Mouse (Mus musculus): ENCODE data around the gene S1pr2. TPM values are rescaled to one million over a fixed set of nuclear protein-coding genes. Genes with fewer than 3 reads are reported as not detected.

S1pr2 gene
- polyA plus RNA-seq (2015; fragmentation: Nextera tagmentation; extraction: Ambion mirVana): 16.9 and 26.6 TPM in 2 replicates

DNA sequence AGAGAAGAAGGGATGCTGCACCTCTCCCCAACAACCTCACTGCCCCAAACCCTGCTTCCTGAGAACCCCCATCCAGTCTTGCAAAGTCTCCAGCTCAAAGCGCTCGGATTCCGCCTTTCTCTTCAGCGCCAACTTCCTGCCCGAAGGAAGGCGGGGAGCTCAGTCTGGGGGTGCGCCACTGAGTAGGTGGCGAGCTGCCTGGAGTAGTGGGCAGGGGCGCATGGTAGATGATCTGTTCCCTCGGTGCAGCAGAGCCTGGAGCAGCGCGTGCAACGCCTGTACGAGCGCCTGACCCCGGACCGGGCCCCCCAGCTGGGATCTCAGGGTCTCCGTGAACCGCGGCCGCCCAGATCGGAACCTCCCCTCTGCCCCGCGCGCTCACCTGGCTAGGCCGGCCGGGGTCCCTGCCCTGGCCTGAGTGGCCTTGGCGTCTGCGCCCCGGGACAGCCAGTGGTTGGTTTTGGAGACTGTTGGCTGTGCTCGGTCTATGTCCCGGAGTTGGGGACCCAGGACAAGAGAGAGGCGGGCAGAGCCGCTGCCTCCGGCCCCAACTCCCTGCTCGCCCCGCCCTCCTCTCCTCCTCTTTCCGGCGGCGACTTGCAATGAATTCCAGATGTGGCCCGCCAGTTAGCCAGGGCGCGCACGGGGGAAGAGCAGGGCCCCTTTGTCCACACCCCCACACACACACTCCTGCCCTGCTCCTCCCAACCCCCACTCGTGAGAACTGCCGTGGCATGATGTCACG is at the start of gene S1pr2:
S1pr2 (minus strand) TSS at position 566 of the 745 bp plus-strand sequence.
- H3K9ac ChIP-seq: peak within 1 kb of the TSS; percentile 83
- H3K4me2 ChIP-seq: peak within 1 kb of the TSS; percentile 92
- WGBS: under 1% methylated on average over 47 of the region's 47 CpGs
- H3K27me3 ChIP-seq: no peaks in the 10 kb centered on the region
- H3K9me3 ChIP-seq (replicated peaks): no peaks in the 10 kb centered on the region
- peaks cover 60% of the 10 kb centered on the region for H3K4me1 ChIP-seq (replicated peaks)
- H3K4me3 ChIP-seq: peak within 1 kb of the TSS; percentile 71
- peak within 1 kb of the TSS; percentile 93 for H3K27ac ChIP-seq
- ATAC-seq (replicated peaks; ENCODE audit: insufficient number of reproducible peaks, insufficient read depth, low FRiP score, low read depth): peak; percentile 68
- no peaks in the 10 kb centered on the region for H3K36me3 ChIP-seq

GRCm38 (mm10) chr9:21025258-21025810 is 48.8 kb upstream of the S1pr2 start:
- H3K9me3 ChIP-seq (replicated peaks): no peaks in the 10 kb centered on the region
- no peaks in the 10 kb centered on the region for H3K36me3 ChIP-seq
- 0 out of 2 replicates have a peak overlapping the region, but pooled peaks have one; percentile 33 for H3K27ac ChIP-seq
- no peak overlapping the region for H3K9ac ChIP-seq
- 66% methylated on average over 19 of the region's 19 CpGs for WGBS
- peaks cover 11% of the 10 kb centered on the region for H3K27me3 ChIP-seq
- no peak overlapping the region; the same call in 1 of the 2 replicates for H3K4me3 ChIP-seq
- H3K4me1 ChIP-seq (replicated peaks): peaks cover 15% of the 10 kb centered on the region
- H3K4me2 ChIP-seq: no peak overlapping the region
- ATAC-seq (replicated peaks; ENCODE audit: insufficient number of reproducible peaks, insufficient read depth, low FRiP score, low read depth): no peak

- no peaks in the 10 kb centered on the region for H3K36me3 ChIP-seq
- peaks cover 21% of the 10 kb centered on the region for H3K27me3 ChIP-seq
- no peak overlapping the region for H3K9ac ChIP-seq
- no peak for ATAC-seq (replicated peaks; ENCODE audit: insufficient number of reproducible peaks, insufficient read depth, low FRiP score, low read depth)
- H3K4me3 ChIP-seq: no peak overlapping the region
- 74% methylated on average over 1 of the region's 1 CpGs for WGBS
- no peak overlapping the region for H3K27ac ChIP-seq
- H3K4me2 ChIP-seq: no peak overlapping the region
- no peaks in the 10 kb centered on the region for H3K9me3 ChIP-seq (replicated peaks)
- H3K4me1 ChIP-seq (replicated peaks): 0 out of 2 replicates have a peak, but pooled peaks cover 4% of the 10 kb centered on the region
Observed at GRCm38 (mm10) chr9:21022726-21023125, 46.1 kb upstream of the S1pr2 start.

DNA sequence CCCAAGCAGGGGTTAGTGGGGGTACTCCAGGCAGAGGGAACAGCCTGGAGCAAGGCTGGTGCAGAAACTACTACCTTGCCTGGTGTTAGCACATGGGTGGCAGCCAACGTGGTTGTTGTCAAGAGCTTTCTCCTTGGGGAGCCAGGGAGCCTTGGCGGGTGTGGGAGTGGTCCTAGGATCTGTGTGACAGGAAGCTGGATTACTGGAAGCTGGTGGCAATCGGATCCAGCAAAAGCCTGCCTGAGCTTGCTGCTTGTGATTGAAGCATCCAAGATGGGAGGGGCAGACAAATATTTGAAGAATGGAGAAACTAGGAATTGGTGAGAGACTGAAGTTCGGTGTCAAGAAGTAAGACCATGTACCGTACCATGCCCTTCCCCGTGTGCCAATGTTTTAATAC is 45.7 kb upstream of the S1pr2 start:
- Histone ChIP-seq H3K36me3 (no peaks in the 10 kb centered on the region), H3K9ac (no peak overlapping the region), H3K27ac (peak overlapping the region; percentile 5; the same call in 1 of the 2 replicates), H3K4me3 (no peak overlapping the region), H3K9me3 (replicated peaks) (no peaks in the 10 kb centered on the region), H3K4me2 (no peak overlapping the region), H3K4me1 (replicated peaks) (0 out of 2 replicates have a peak, but pooled peaks cover 6% of the 10 kb centered on the region), H3K27me3 (peaks cover 25% of the 10 kb centered on the region)
- no peak for ATAC-seq (replicated peaks; ENCODE audit: insufficient number of reproducible peaks, insufficient read depth, low FRiP score, low read depth)
- WGBS: 51% methylated on average over 6 of the region's 6 CpGs

- Histone ChIP-seq H3K9me3 (replicated peaks) (no peaks in the 10 kb centered on the region), H3K4me1 (replicated peaks) (0 out of 2 replicates have a peak, but pooled peaks cover 14% of the 10 kb centered on the region), H3K36me3 (no peaks in the 10 kb centered on the region), H3K27ac (no peak overlapping the region), H3K9ac (no peak overlapping the region), H3K4me2 (no peak overlapping the region), H3K4me3 (no peak overlapping the region), H3K27me3 (peaks cover 32% of the 10 kb centered on the region)
- WGBS: 72% methylated on average over 3 of the region's 3 CpGs
- ATAC-seq (replicated peaks; ENCODE audit: insufficient number of reproducible peaks, insufficient read depth, low FRiP score, low read depth): no peak
Observed at GRCm38 (mm10) chr9:21021363-21021762, 44.8 kb upstream of the S1pr2 start.

DNA sequence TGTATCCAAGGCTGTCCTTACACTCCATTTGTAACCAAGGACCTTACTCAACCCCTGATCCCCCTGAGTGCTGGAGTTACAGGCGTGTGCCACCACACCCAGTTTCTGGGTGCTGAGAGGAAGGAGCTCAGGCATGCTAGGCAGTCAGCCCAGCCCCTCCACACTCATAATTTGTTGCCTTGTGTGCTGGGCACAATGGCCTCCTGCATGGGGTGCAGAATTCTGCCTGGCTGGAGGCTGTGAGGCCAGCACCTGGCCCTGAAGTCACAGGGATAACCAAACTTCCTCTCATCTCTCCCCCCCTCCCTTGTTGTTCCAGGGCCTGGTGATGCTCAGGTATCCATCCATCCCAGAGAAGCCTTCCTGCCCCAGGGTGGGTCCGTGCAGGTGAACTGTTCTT is 42.0 kb upstream of the S1pr2 start:
- H3K4me3 ChIP-seq: no peak overlapping the region
- peaks cover 39% of the 10 kb centered on the region for H3K27me3 ChIP-seq
- H3K27ac ChIP-seq: no peak overlapping the region
- no peaks in the 10 kb centered on the region for H3K9me3 ChIP-seq (replicated peaks)
- 72% methylated on average over 2 of the region's 2 CpGs for WGBS
- 0 out of 2 replicates have a peak overlapping the region, but pooled peaks have one; percentile 2 for H3K4me2 ChIP-seq
- ATAC-seq (replicated peaks; ENCODE audit: insufficient number of reproducible peaks, insufficient read depth, low FRiP score, low read depth): no peak
- no peaks in the 10 kb centered on the region for H3K36me3 ChIP-seq
- H3K9ac ChIP-seq: no peak overlapping the region
- peaks cover 29% of the 10 kb centered on the region for H3K4me1 ChIP-seq (replicated peaks)

- Histone ChIP-seq H3K4me1 (replicated peaks) (peaks cover 31% of the 10 kb centered on the region), H3K9me3 (replicated peaks) (no peaks in the 10 kb centered on the region), H3K36me3 (no peaks in the 10 kb centered on the region), H3K4me2 (peak overlapping the region; percentile 81), H3K4me3 (peak overlapping the region; percentile 53), H3K27me3 (peaks cover 39% of the 10 kb centered on the region), H3K27ac (no peak overlapping the region), H3K9ac (no peak overlapping the region)
- 24% methylated on average over 4 of the region's 4 CpGs for WGBS
- no peak for ATAC-seq (replicated peaks; ENCODE audit: insufficient number of reproducible peaks, insufficient read depth, low FRiP score, low read depth)
Observed at GRCm38 (mm10) chr9:21017177-21017575, 40.6 kb upstream of the S1pr2 start.

DNA sequence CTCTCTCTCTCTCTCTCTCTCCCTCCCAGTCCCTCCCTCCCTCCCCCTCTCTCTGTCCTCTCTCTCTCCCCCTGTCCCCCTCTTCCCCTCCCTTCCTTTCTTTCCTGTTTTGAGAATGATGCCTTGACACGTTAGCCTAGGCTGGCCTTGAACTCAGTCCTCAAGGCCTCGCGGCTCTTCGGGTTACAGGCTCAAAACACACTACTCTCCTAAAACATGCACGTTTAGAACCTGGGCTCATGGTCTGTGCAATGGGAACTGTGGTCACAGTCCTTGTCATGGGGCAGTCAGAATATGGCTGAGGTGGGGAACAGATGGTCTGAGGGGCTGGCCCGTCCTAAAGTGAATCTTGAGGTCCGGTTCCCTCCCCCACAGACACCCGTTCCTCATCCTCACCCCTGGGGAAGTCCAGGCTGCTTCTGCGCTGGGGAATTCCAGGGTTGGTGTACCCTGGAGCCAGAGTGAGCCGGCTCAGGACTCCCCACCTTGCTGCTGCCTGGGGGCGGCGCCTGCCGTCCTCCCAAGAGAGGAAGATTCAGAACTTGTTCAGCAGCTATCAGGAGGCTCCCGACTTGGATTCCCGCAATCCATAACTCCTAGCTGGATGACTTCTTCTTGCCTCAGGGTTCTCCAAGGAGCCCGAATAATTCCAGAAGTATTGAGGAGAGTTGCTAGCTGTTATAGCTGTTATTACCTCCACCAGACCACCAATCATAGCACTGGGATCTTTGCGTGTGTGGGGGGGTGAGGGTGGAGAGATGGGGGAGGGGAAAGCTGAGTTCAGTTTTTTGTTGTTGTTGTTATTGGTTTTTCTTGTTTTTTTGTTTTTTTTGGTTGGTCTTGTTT is 40.0 kb upstream of the S1pr2 start:
- Histone ChIP-seq H3K4me3 (peak overlapping the region; percentile 53), H3K27ac (no peak overlapping the region), H3K4me1 (replicated peaks) (peaks cover 31% of the 10 kb centered on the region), H3K4me2 (peak overlapping the region; percentile 81), H3K9ac (peak overlapping the region; percentile 47; the same call in 1 of the 2 replicates), H3K9me3 (replicated peaks) (no peaks in the 10 kb centered on the region), H3K27me3 (peaks cover 39% of the 10 kb centered on the region), H3K36me3 (no peaks in the 10 kb centered on the region)
- WGBS: 3% methylated on average over 17 of the region's 17 CpGs
- no peak for ATAC-seq (replicated peaks; ENCODE audit: insufficient number of reproducible peaks, insufficient read depth, low FRiP score, low read depth)

- peak within 1 kb of the TSS; percentile 81 for H3K4me2 ChIP-seq
- 2% methylated on average over 30 of the region's 30 CpGs for whole genome bisulfite sequencing
- peaks cover 31% of the 10 kb centered on the region for H3K4me1 ChIP-seq (replicated peaks)
- H3K36me3 ChIP-seq: no peaks in the 10 kb centered on the region
- ATAC-seq (replicated peaks; ENCODE audit: insufficient number of reproducible peaks, insufficient read depth, low FRiP score, low read depth): peak; percentile 41
- H3K27ac ChIP-seq: peak within 1 kb of the TSS; percentile 59
- peak within 1 kb of the TSS; percentile 53 for H3K4me3 ChIP-seq
- H3K9me3 ChIP-seq (replicated peaks): no peaks in the 10 kb centered on the region
- H3K9ac ChIP-seq: peak within 1 kb of the TSS; percentile 47
- H3K27me3 ChIP-seq: peaks cover 39% of the 10 kb centered on the region
Observed at GRCm38 (mm10) chr9:21015571-21016130, 39.1 kb upstream of the S1pr2 start, which contains the start of gene Icam1. Gene Icam1 (plus strand): TSS chr9:21015985.

GRCm38 (mm10) chr9:21014691-21015570 is 38.4 kb upstream of the S1pr2 start:
- peaks cover 33% of the 10 kb centered on the region for H3K4me1 ChIP-seq (replicated peaks)
- peak; percentile 59 for ATAC-seq (replicated peaks; ENCODE audit: insufficient number of reproducible peaks, insufficient read depth, low FRiP score, low read depth)
- no peaks in the 10 kb centered on the region for H3K9me3 ChIP-seq (replicated peaks)
- H3K4me2 ChIP-seq: peak overlapping the region; percentile 81
- H3K27me3 ChIP-seq: peaks cover 39% of the 10 kb centered on the region
- H3K4me3 ChIP-seq: peak overlapping the region; percentile 53
- H3K36me3 ChIP-seq: no peaks in the 10 kb centered on the region
- 4% methylated on average over 29 of the region's 29 CpGs for WGBS
- peak overlapping the region; percentile 59 for H3K27ac ChIP-seq
- peak overlapping the region; percentile 47 for H3K9ac ChIP-seq

Measured in heart, embryonic 15.5 days (tissue).